Mouse (Mus musculus) kidney, embryonic 14.5 days (tissue): ENCODE data around the gene Rubcn. TPM values are rescaled to one million over a fixed set of nuclear protein-coding genes. Genes with fewer than 3 reads are reported as not detected.

ENCODE experiments used
- ATAC-seq: fragments of 200-750 bp; cut with Nextera tagmentation; 2 replicates; pipeline ENCODE4 v1.8.0; 2017; ENCODE audit warnings: moderate number of reproducible peaks, mild to moderate bottlenecking, moderate TSS enrichment, moderate library complexity; ENCODE audit not compliant: low FRiP score, low TSS enrichment
- H3K27ac ChIP-seq: fragments of 300-500 bp; sonication (generic); 2 replicates; pipeline ENCODE4 v1.5.1; 2014; ENCODE audit warnings: low read depth, mild to moderate bottlenecking, low read length, moderate library complexity, mixed read lengths
- H3K27me3 ChIP-seq: fragments of 300-500 bp; sonication (generic); 2 replicates; pipeline ENCODE4 v1.6.1; 2014; ENCODE audit warnings: mild to moderate bottlenecking, low read length; ENCODE audit not compliant: control insufficient read depth, insufficient read depth
- H3K36me3 ChIP-seq: fragments of 300-500 bp; sonication (generic); 2 replicates; pipeline ENCODE4 v1.6.1; 2014; ENCODE audit warnings: low read length, mixed read lengths; ENCODE audit not compliant: control insufficient read depth, insufficient read depth
- H3K4me1 ChIP-seq: fragments of 300-500 bp; sonication (generic); 2 replicates; pipeline ENCODE4 v1.6.1; 2014; ENCODE audit warnings: low read length, mixed read lengths; ENCODE audit not compliant: control insufficient read depth, insufficient read depth
- H3K4me2 ChIP-seq: fragments of 300-500 bp; sonication (generic); replicated peaks from 2 replicates; pipeline ENCODE4 v1.6.1; 2014; ENCODE audit warnings: low read depth, mild to moderate bottlenecking, low read length
- H3K4me3 ChIP-seq: fragments of 300-500 bp; sonication (generic); 2 replicates; pipeline ENCODE4 v1.5.1; 2014; ENCODE audit warnings: mild to moderate bottlenecking, low read length
- H3K9ac ChIP-seq: fragments of 300-500 bp; sonication (generic); 2 replicates; pipeline ENCODE4 v1.6.1; 2014; ENCODE audit warnings: low read depth, mild to moderate bottlenecking, low read length, moderate library complexity
- H3K9me3 ChIP-seq: fragments of 300-500 bp; sonication (generic); 2 replicates; pipeline ENCODE4 v1.6.1; 2016; ENCODE audit warnings: low read length; ENCODE audit not compliant: control insufficient read depth
- WGBS: fragments of 180-500 bp; shearing (Covaris S2); extraction: QIAGEN DNeasy Blood & Tissue Kit; methylation state at CpG from one replicate; pipeline ENCODE4 v1.1.7; 2014; 5-methylcytosine and 5-hydroxymethylcytosine counted together
- polyA plus RNA-seq: library from polyadenylated mRNA; unstranded; fragments of >200 nt; fragmentation: Nextera tagmentation; extraction: Ambion mirVana; gene quantifications from 2 replicates; pipeline ENCODE4 v1.2.1, GENCODE M21; 2014

Rubcn gene
- polyA plus RNA-seq, 1 experiment from 2014 or later = 15.2 TPM

DNA sequence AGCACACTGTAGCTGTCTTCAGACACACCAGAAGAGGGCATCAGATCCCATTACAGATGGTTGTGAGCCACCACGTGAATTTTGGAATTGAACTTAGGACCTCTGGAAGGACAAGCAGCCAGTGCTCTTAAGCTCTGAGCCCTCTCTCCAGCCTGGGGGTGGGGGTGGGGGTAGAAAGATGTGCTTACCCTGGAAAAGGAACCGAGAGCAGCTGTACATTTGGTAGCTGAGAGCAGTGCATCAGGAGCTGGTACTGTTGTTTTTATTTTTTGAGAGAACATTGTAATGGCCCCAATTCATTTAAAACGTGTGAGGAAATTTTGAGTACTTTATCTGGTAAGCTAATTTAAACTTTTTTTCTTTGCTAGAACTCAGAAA, 24.5 kb upstream of the Rubcn start:
- Histone ChIP-seq H3K9ac (no peak overlapping the region), H3K36me3 (peaks cover 34% of the 10 kb centered on the region), H3K4me1 (no peaks in the 10 kb centered on the region), H3K27me3 (no peaks in the 10 kb centered on the region), H3K4me3 (no peak overlapping the region), H3K27ac (no peak overlapping the region), H3K9me3 (no peaks in the 10 kb centered on the region), H3K4me2 (no peak overlapping the region)
- 72% methylated on average over 3 of the region's 3 CpGs for WGBS
- ATAC-seq = no peak

DNA sequence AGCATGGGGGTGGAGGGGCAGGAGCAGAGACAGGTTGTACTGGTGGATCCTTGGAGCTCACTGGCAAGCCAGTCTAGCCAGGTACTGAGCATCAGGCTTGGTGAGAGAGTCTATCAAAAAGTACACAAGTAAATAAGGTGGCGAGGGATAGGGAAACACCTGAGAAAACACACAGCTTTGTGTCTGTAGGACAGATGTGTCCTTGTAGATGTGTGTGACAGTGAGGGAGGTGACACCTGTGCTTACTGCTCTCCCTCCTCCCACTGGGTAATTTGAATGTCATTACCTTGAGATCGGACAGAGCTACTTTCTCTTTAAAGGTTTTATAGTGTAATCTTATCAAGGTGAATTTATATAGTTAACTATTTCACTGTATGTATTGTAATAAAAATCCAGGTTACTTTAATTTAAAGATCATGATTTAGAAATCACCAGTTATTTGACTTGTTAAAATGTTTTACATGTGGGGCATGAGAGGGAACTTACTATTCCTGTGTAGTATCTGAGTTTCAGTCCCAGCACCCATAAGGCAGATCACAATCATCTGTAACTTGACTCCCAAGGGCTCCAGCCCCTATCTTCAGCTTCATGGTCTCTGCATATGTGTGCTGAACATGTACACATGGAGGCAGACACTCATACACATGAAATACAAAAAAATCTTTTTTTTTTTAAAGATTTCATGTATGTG, 23.9 kb upstream of the Rubcn start:
- no peaks in the 10 kb centered on the region for H3K4me1 ChIP-seq
- peaks cover 34% of the 10 kb centered on the region for H3K36me3 ChIP-seq
- 84% methylated on average over 2 of the region's 2 CpGs for WGBS
- ATAC-seq = no peak
- no peak overlapping the region for H3K9ac ChIP-seq
- no peak overlapping the region for H3K4me2 ChIP-seq
- no peaks in the 10 kb centered on the region for H3K9me3 ChIP-seq
- H3K27me3 ChIP-seq = no peaks in the 10 kb centered on the region
- H3K27ac ChIP-seq = no peak overlapping the region
- no peak overlapping the region for H3K4me3 ChIP-seq

- no peak overlapping the region for H3K9ac ChIP-seq
- no peak for ATAC-seq
- H3K27ac ChIP-seq = no peak overlapping the region
- no peaks in the 10 kb centered on the region for H3K4me1 ChIP-seq
- H3K4me2 ChIP-seq = no peak overlapping the region
- H3K27me3 ChIP-seq = no peaks in the 10 kb centered on the region
- H3K36me3 ChIP-seq = peaks cover 59% of the 10 kb centered on the region
- no peak overlapping the region for H3K4me3 ChIP-seq
- no peaks in the 10 kb centered on the region for H3K9me3 ChIP-seq
Observed at GRCm38 (mm10) chr16:32896126-32896525, 18.6 kb upstream of the Rubcn start.

GRCm38 (mm10) chr16:32889881-32890280, 12.3 kb upstream of the Rubcn start:
- 44% methylated on average over 2 of the region's 2 CpGs for whole genome bisulfite sequencing
- peaks cover 64% of the 10 kb centered on the region for H3K36me3 ChIP-seq

GRCm38 (mm10) chr16:32887996-32888395, 10.4 kb upstream of the Rubcn start:
- H3K36me3 ChIP-seq = peaks cover 56% of the 10 kb centered on the region
- H3K27me3 ChIP-seq = no peaks in the 10 kb centered on the region
- no peak for ATAC-seq
- no peaks in the 10 kb centered on the region for H3K9me3 ChIP-seq
- 88% methylated on average over 7 of the region's 7 CpGs for WGBS
- H3K4me2 ChIP-seq = no peak overlapping the region
- H3K4me3 ChIP-seq = no peak overlapping the region
- H3K9ac ChIP-seq = no peak overlapping the region
- H3K4me1 ChIP-seq = no peaks in the 10 kb centered on the region
- no peak overlapping the region for H3K27ac ChIP-seq

More at GRCm38 (mm10) chr16:32889881-32890280, 12.3 kb upstream of the Rubcn start:
- no peak overlapping the region for H3K4me3 ChIP-seq
- no peaks in the 10 kb centered on the region for H3K9me3 ChIP-seq
- H3K4me1 ChIP-seq = no peaks in the 10 kb centered on the region
- H3K27me3 ChIP-seq = no peaks in the 10 kb centered on the region
- no peak for ATAC-seq
- no peak overlapping the region for H3K27ac ChIP-seq
- no peak overlapping the region for H3K4me2 ChIP-seq
- H3K9ac ChIP-seq = no peak overlapping the region

DNA sequence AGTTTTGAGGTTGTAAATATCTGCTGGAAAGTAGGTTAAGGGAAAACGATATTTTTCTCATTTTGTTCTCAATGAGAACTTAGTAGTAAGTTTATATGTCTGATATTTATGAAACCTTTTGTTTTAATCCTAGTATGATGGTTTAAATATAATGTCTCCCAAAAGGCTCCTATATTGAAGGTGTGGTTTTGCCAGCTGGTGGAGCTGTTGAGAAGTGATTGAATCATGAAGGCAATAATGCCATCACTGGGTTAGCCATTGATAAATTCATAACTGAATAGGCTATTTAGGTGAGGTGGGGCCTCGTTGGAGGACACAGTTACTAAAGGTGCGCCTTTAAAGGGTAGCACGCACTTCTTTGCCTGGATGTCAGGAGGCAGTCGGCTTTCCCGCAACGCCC, 4.0 kb upstream of the Rubcn start:
- ATAC-seq = no peak
- Histone ChIP-seq H3K36me3 (peaks cover 18% of the 10 kb centered on the region), H3K9ac (no peak overlapping the region), H3K9me3 (no peaks in the 10 kb centered on the region), H3K4me2 (no peak overlapping the region), H3K27ac (no peak overlapping the region), H3K4me3 (no peak overlapping the region), H3K27me3 (no peaks in the 10 kb centered on the region), H3K4me1 (peaks cover 11% of the 10 kb centered on the region)
- WGBS = 59% methylated on average over 7 of the region's 7 CpGs

DNA sequence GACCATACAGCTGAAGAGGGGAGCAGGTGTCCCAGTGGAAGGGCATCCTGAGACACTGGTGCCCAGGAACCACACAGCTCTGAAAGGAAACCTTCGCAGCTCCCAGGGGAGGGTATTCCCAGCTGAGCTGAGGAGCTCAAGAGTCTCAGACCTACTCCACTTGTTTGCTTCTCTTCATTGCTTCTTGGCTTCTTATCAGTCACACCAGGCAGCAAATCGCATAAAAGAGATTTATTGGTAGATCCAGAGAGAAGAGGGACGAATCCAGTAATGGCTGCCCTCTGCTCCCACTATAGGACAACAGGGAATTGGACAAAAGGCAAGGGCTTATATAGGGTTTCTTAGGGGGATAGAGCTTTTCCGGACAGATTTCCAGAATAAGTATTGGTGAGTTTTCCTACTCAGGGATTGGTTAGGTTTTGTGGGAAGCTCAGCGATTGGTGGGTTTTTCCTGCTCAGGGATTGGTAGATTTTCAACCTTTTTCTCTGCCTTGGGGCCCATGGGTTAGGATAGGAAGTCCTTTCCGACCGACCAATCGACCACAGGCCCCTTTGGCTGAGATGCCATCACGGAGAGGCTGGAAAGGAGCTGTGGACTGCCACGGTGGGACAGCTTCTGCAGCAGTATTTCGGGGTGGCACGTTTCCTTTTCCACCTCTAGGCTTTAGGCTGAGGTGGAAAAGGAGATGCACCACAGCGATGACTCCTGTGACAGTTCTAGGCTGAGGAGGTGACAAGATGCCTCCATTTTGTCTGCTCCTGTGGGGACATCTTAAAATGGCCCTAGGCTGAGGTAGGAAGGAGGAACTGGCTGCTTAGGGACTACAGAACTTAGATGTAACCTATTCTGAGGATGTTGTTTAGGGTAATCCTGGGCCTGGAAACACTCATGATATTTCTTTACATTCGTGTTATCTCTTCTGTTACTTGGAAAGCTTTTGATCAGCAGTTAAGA, 1.7 kb upstream of the Rubcn start:
- H3K36me3 ChIP-seq = peaks cover 2% of the 10 kb centered on the region; the same call in 1 of the 2 replicates
- no peak overlapping the region; the same call in 1 of the 2 replicates for H3K9ac ChIP-seq
- no peaks in the 10 kb centered on the region for H3K9me3 ChIP-seq
- H3K27me3 ChIP-seq = no peaks in the 10 kb centered on the region
- no peak for ATAC-seq
- H3K4me1 ChIP-seq = peaks cover 11% of the 10 kb centered on the region
- peak overlapping the region; percentile 68 for H3K4me2 ChIP-seq
- H3K4me3 ChIP-seq = peak overlapping the region; percentile 82
- H3K27ac ChIP-seq = no peak overlapping the region
- 77% methylated on average over 14 of the region's 14 CpGs for WGBS

DNA sequence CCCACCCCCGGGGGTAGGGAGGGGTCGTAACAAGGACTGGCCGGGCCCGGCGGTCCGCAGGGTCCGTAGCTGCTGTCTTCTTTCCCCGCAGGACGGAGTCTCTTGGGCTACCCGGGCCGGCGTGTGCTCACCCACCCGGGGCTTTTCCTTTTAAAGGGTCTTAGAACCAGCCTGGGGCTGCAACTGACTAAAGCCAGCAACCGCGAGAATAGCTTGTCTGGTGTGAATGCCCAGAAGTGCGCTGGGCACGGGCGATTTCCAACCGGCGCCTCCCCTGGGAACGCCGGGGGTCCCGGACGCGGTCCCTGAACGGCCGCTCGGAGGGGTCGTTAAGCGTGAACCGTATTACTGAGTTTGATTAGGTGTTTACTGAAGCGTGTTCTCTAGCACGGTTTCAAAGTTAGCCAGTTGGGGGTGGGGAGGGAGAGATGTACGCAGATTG, 612 bp upstream of the Rubcn start:
- WGBS = under 1% methylated on average over 26 of the region's 34 CpGs
- Histone ChIP-seq H3K9me3 (no peaks in the 10 kb centered on the region), H3K36me3 (no peaks in the 10 kb centered on the region), H3K27ac (peak overlapping the region; percentile 82), H3K4me3 (peak overlapping the region; percentile 82), H3K4me1 (peaks cover 11% of the 10 kb centered on the region), H3K4me2 (peak overlapping the region; percentile 68), H3K9ac (peak overlapping the region; percentile 89), H3K27me3 (no peaks in the 10 kb centered on the region)
- ATAC-seq = peak; percentile 61

- 23% methylated on average over 9 of the region's 9 CpGs for WGBS
- Histone ChIP-seq H3K9ac (peak overlapping the region; percentile 89), H3K27ac (no peak overlapping the region), H3K4me3 (peak overlapping the region; percentile 82), H3K27me3 (no peaks in the 10 kb centered on the region), H3K36me3 (no peaks in the 10 kb centered on the region), H3K9me3 (no peaks in the 10 kb centered on the region), H3K4me2 (peak overlapping the region; percentile 68), H3K4me1 (peaks cover 11% of the 10 kb centered on the region)
- ATAC-seq = no peak
Observed at GRCm38 (mm10) chr16:32876831-32877230, 735 bp downstream of the Rubcn start.
